Mouse (Mus musculus) lung, adult 2 months (tissue): ENCODE results near the gene Card10. TPM values are rescaled to one million over a fixed set of nuclear protein-coding genes. Genes with fewer than 3 reads are reported as not detected.

Experiments
- DNase-seq: peaks from one replicate; pipeline ENCODE4 v3.0.0; 2022
- H3K4me1 ChIP-seq: fragments of 200-500 bp; 2 replicates; pipeline ENCODE4 v1.6.1; 2011; ENCODE audit warnings: low read length; ENCODE audit not compliant: control insufficient read depth, insufficient read depth
- H3K4me3 ChIP-seq: fragments of 200-500 bp; replicated peaks from 2 replicates; pipeline ENCODE3; 2011; ENCODE audit warnings: low read depth, mild to moderate bottlenecking, control low read depth, low read length; ENCODE audit errors: extremely low read depth
- CTCF ChIP-seq: fragments of 200-500 bp; IDR thresholded peaks from 2 replicates; pipeline ENCODE4 v1.5.1; 2011; ENCODE audit warnings: mild to moderate bottlenecking, low read length, control low read depth; ENCODE audit not compliant: insufficient read depth
- POLR2A ChIP-seq: fragments of 200-500 bp; IDR thresholded peaks from 2 replicates; pipeline ENCODE4 v1.6.1; 2011; ENCODE audit warnings: low read depth, mild to moderate bottlenecking, control low read depth, low read length, borderline replicate concordance; ENCODE audit errors: extremely low read depth
- WGBS: fragments of 180-500 bp; shearing (Covaris S2); methylation state at CpG from one replicate; pipeline ENCODE4 v1.1.7; 2018; 5-methylcytosine and 5-hydroxymethylcytosine counted together
- polyA plus RNA-seq: library from polyadenylated mRNA; depleted of rRNA; stranded (reverse); fragments of >200 nt; gene quantifications from 2 replicates; pipeline ENCODE4 v1.2.3, GENCODE M21; 2012

Gene Card10
- polyA plus RNA-seq, 1 experiment: 61.5 TPM

DNA sequence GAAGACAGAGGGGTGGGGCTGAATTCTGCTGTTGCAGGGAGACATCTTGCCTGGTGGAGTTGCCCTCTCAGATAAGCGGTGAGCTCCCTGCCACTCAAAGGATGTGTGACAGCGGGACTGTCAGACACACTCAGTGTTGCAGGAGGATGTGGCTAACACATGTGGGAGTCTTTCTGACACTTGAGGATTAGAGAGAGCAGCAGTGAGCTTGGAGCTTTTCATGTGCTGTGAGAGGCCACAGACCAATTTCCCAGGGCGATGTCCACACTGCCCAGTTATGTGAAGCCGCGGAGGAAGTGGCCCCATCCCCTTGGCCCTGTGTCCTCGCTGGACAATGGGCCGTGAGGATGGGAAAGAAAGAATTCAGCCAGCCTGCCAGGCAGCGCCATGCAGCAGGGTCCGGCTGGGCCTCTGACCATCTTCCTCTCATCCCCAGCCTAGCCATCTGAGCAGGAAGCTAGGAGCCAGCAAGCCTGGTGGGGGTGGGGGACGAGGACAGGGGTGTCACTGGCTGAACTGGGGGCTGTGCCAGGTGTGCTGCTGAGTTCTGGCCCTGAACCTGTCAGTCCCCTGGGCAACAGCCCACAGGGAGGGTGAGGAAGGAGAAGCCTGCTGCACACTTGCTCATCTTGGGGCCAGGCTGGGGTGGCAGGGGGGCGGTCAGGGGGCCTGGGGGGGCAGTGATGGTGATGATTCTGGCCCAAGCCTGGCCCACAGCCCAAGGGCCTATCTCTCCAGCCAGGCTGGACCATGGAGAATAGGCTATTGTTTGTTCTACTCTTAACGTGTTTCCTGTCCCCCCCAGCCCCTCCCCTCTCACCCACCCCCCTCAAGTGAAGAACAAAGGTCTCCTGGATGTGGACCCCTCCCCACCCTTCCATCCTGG lies 32.6 kb upstream of the Card10 start:
- no peak for TF ChIP-seq CTCF
- TF ChIP-seq POLR2A: peak; percentile 46; the same call in 1 of the 2 replicates
- peaks cover 45% of the 10 kb centered on the region for H3K4me1 ChIP-seq
- peak; percentile 44 for DNase-seq

DNA sequence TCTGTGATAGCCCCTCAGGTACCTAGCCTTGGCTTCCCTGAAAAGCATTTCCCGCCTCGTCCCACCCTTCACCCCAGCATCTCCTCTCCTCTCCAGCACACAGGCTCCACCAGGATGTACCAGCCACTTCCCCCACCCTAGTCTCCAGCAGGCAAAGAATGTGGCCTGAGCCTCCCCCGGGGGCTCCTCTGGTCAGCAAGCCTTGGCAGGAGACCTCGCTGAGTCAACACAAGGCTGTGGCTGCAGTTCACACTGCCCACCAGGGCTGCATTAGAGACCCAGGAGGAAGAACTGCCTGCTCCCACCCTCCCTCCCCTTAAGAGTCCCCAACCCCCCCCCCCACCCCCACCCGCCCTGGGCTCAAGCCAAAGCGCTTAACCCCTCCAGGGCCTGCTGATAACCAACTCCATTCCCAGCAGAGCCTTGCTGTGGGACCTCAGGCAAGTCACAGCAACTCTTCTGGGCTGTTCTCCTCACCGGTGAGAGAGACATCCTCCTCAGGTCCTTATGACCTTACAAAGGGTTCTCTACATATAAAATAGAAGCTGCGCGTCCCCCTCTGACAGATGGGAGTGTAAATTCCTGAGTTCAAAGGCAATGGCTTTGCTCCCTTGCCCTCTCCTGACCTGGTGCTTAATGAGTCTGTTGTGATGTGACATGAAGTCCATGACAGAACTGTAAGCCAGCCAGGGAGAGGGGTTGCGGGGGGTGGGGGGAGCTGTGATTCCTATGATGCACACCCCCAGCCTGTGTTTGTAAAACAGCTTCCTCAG lies 31.6 kb upstream of the Card10 start:
- H3K4me3 ChIP-seq: no peak overlapping the region
- TF ChIP-seq CTCF (no peak), POLR2A (no peak)
- 23% methylated on average over 8 of the region's 10 CpGs for WGBS
- no peak for DNase-seq
- H3K4me1 ChIP-seq: peaks cover 42% of the 10 kb centered on the region

More for the DNA sequence above, 32.6 kb upstream of the Card10 start:
- no peak overlapping the region for H3K4me3 ChIP-seq
- 17% methylated on average over 12 of the region's 12 CpGs for WGBS

DNA sequence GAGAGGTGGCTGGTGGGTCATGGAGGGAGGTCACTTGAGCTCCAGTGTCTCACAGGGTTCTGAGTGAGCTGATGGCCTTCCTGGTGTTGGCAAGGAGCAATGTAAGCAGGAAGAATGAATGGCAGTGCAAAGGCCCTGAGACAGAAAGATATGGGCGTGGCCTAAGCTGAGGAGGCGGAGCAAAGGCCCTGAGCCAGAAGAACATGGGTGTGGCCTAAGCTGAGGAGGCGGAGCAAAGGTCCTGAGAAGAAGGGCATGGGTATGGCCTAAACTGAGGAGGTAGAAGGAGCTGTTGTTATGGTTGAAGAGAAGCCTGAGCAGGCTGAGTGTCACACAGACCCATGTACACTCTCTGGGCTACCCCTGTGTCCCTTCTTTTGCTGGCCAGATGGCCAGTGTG lies 30.7 kb upstream of the Card10 start:
- H3K4me1 ChIP-seq: peaks cover 43% of the 10 kb centered on the region
- TF ChIP-seq POLR2A: no peak
- TF ChIP-seq CTCF: no peak
- WGBS: 79% methylated on average over 3 of the region's 3 CpGs
- no peak overlapping the region for H3K4me3 ChIP-seq
- DNase-seq: no peak

DNA sequence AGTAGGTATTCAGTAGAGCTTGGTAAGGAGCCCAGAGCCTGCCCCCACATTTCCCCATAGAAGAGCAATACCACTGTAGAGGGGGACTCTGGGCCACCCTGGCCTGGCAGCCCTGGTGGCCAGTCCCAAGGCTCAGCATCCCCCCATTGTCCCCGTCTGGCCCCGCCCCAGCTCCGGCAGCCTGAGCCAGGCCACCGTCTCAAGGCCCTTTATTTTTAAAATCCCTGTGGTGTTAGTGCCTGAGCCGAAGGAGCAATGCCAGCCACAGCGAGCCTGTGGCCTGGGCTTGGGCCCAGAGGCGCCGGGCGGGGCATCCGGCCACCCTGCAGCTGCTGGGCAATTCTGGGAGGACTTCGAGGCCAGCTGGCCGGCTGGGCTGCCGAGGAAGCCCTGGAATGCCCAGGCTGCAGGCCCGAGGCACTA lies 29.9 kb upstream of the Card10 start:
- peak; percentile 67 for DNase-seq
- no peak for TF ChIP-seq CTCF
- TF ChIP-seq POLR2A: 0 out of 2 replicates have a peak, but pooled peaks have one; percentile 34
- peaks cover 46% of the 10 kb centered on the region for H3K4me1 ChIP-seq
- no peak overlapping the region for H3K4me3 ChIP-seq
- 32% methylated on average over 14 of the region's 14 CpGs for WGBS

DNA sequence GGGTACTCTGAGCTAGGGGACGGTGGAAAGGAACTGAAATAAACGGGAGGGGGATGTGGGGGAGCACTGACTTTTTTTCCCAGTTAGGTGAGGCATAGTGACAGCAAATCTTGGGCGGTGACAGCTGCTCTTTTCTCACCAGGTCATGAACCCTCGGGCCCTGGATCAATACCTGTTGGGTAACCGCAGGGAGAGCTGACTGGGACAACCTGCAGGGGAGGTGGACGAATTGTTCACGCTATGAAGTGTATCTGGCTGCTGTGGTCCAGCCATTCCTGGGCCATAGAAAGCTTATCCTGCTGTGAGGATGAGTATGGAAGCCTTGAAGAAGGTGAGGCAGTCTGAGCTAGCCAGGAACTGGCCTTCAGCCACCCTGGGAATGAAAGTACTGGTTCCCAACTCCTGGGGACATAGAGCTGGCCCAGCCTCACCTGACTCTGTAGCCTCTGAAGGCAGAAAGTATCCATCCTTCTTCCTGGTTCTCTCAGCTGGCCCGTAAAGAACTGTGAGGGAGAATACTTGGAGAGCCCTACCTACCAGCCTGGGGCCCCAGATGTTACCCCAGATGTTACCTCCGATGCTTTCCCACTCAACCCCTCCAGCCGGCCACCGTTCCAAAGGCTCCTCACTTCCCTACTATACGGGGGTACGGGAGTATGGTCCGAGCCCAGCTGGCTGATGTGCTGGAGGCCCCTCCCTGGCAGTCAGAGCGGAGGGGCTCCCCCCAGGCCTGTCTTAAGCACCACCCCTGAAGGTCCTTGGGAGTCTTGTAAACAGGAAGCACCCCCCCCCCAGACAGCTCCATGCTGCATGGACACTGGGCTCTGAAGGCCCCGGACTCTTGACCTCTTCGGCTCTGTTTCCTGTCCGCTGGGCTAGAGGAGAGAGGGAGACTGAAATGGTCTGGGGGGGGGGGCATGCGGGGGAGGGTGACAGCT lies 29.1 kb upstream of the Card10 start:
- TF ChIP-seq CTCF (no peak), POLR2A (peak; percentile 66; the same call in 1 of the 2 replicates)
- DNase-seq: no peak
- 47% methylated on average over 19 of the region's 19 CpGs for WGBS
- Histone ChIP-seq H3K4me1 (peaks cover 46% of the 10 kb centered on the region), H3K4me3 (peak overlapping the region; percentile 41)

GRCm38 (mm10) chr15:78830742-78831719 lies 28.2 kb upstream of the Card10 start:
- no peak for DNase-seq
- TF ChIP-seq POLR2A (no peak), CTCF (no peak)

DNA sequence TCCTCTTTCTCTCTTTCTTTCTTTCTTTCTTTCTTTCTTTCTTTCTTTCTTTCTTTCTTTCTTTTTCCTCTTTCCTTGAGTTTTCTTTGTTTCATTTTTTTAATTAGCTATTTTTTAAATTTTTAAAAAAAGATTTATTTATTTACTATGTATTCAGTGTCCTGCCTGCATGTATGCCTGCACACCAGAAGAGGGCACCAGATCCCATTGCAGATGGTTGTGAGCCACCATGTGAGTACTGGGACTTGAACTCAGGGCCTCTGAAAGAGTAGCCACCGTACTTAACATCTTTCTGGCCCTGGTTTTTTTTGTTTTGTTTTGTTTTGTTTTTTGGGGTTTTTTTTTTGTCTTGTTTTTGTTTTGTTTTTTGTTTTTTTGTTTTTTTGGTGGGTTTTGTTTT lies 26.8 kb upstream of the Card10 start:
- no peak overlapping the region for H3K4me3 ChIP-seq
- no peak for DNase-seq
- H3K4me1 ChIP-seq: peaks cover 37% of the 10 kb centered on the region
- TF ChIP-seq CTCF: peak; percentile 52
- no peak for TF ChIP-seq POLR2A
- 97% methylated on average over 1 of the region's 1 CpGs for WGBS

More at GRCm38 (mm10) chr15:78830742-78831719, 28.2 kb upstream of the Card10 start:
- 51% methylated on average over 10 of the region's 10 CpGs for WGBS
- Histone ChIP-seq H3K4me1 (peaks cover 43% of the 10 kb centered on the region), H3K4me3 (no peak overlapping the region)

DNA sequence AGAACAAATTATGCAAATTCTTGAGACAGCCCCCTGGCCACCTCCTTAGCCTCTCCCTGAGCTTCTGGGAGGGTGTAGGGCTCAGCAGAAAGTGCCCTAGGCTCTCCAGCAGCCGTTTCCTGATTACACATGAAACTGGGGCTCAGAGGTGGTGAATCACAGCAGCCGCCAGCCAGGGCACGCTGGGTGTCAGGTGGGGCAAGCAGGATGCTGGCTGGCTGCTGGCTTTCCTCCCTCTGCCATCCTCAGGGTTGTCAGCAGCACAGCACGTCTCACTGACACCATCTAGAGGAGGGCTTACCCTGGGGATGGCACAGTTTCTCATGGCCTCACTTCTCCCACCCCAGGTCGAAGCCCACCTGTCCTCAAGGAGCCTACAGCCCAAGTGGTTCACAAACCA lies 25.5 kb upstream of the Card10 start:
- Histone ChIP-seq H3K4me1 (peaks cover 25% of the 10 kb centered on the region), H3K4me3 (no peak overlapping the region)
- no peak for DNase-seq
- 21% methylated on average over 5 of the region's 5 CpGs for WGBS
- TF ChIP-seq POLR2A (no peak), CTCF (no peak)
